Mouse (Mus musculus) intestine, embryonic 15.5 days (tissue): Measurements from ENCODE around the gene Rps8. TPM values are rescaled to one million over a fixed set of nuclear protein-coding genes. Genes with fewer than 3 reads are reported as not detected.

ENCODE experiments used
- ATAC-seq: fragments of 200-750 bp; cut with Nextera tagmentation; 2 replicates; pipeline ENCODE4 v1.8.0; 2017; ENCODE audit warnings: moderate TSS enrichment, moderate library complexity
- H3K27ac ChIP-seq: fragments of 300-500 bp; sonication (generic); 2 replicates; pipeline ENCODE4 v1.5.1; 2015; ENCODE audit warnings: mild to moderate bottlenecking, inconsistent platforms
- H3K27me3 ChIP-seq: fragments of 300-500 bp; sonication (generic); replicated peaks from 2 replicates; pipeline ENCODE4 v1.6.1; 2015; ENCODE audit warnings: inconsistent platforms
- H3K36me3 ChIP-seq: fragments of 300-500 bp; sonication (generic); 2 replicates; pipeline ENCODE4 v1.6.1; 2015; ENCODE audit warnings: inconsistent platforms
- H3K4me1 ChIP-seq: fragments of 300-500 bp; sonication (generic); replicated peaks from 2 replicates; pipeline ENCODE4 v1.6.1; 2015; ENCODE audit warnings: inconsistent platforms
- H3K4me2 ChIP-seq: fragments of 300-500 bp; sonication (generic); replicated peaks from 2 replicates; pipeline ENCODE4 v1.6.1; 2015; ENCODE audit warnings: mild to moderate bottlenecking, inconsistent platforms
- H3K4me3 ChIP-seq: fragments of 300-500 bp; sonication (generic); replicated peaks from 2 replicates; pipeline ENCODE4 v1.5.1; 2015; ENCODE audit warnings: inconsistent platforms
- H3K9ac ChIP-seq: fragments of 300-500 bp; sonication (generic); 2 replicates; pipeline ENCODE4 v1.6.1; 2015; ENCODE audit warnings: inconsistent platforms
- H3K9me3 ChIP-seq: fragments of 300-500 bp; sonication (generic); 2 replicates; pipeline ENCODE4 v1.6.1; 2016; ENCODE audit warnings: inconsistent platforms
- WGBS: fragments of 180-500 bp; shearing (Covaris S2); methylation state at CpG from one replicate; pipeline ENCODE4 v1.1.7; 2015; 5-methylcytosine and 5-hydroxymethylcytosine counted together
- polyA plus RNA-seq: library from polyadenylated mRNA; unstranded; fragments of >200 nt; fragmentation: Nextera tagmentation; extraction: Ambion mirVana; gene quantifications from 2 replicates; pipeline ENCODE4 v1.2.1, GENCODE M21; 2015

The Rps8 gene
- polyA plus RNA-seq, 1 experiment from 2014 or later: 1,027 TPM

DNA sequence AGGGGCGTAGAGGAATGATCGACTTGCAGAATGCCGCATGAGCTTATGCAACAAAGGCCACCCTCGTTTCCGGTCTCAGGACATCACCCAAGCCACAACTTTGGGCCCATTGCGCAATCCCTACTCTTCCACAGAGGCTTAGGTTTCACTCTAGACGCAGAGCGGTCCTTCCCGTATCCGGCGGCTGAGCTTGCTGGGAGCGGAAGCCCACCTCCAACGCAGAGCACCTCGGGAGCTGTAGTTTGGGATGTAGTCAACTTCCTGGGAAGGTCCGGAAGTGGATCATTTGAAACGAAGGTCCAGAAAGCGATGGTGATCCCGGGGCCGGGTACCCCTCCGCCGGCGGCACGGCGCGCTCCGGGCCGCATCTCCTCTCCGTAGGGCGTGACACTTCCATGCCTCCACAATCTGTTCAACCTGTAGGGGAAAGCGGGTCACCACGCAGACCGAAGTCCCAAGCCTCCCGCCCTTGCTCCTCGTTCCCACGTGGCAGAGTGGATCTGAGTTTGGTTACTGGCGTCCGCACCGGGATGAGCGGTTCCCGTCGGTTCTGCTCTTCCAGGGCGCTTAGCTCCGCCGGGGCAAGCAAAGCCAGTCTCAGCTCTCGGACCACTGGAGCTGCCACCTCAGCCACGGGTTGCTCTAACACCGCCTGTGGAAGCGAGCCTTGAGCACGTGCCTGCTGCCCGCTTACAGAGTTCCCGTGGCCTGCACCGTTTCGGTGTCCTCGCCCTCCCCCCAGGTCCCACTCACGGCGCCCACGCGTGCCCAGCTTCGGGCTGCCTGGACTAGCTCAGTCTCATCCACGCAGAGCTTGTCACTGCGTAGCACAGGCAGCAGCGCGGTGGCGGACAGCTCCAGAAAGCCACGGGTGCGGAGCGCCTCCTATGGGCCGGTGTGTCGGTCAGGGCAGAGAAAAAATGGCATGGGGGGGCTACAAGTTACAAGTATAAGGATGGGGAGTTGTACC is 35.3 kb downstream of the Rps8 start:
- peak; percentile 96 for ATAC-seq
- peak overlapping the region; percentile 69 for H3K4me3 ChIP-seq
- no peaks in the 10 kb centered on the region for H3K36me3 ChIP-seq
- peak overlapping the region; percentile 86 for H3K27ac ChIP-seq
- H3K9ac ChIP-seq: peak overlapping the region; percentile 75
- WGBS: under 1% methylated on average over 69 of the region's 69 CpGs
- H3K27me3 ChIP-seq: no peaks in the 10 kb centered on the region
- H3K9me3 ChIP-seq: no peaks in the 10 kb centered on the region
- H3K4me2 ChIP-seq: peak overlapping the region; percentile 100
- H3K4me1 ChIP-seq: peaks cover 23% of the 10 kb centered on the region

GRCm38 (mm10) chr4:117120052-117120444 is 36.0 kb downstream of the Rps8 start:
- no peaks in the 10 kb centered on the region for H3K9me3 ChIP-seq
- H3K36me3 ChIP-seq: no peaks in the 10 kb centered on the region
- peak overlapping the region; percentile 54 for H3K9ac ChIP-seq
- H3K27ac ChIP-seq: peak overlapping the region; percentile 86
- H3K27me3 ChIP-seq: no peaks in the 10 kb centered on the region
- peak; percentile 29; the same call in 1 of the 2 replicates for ATAC-seq
- peak overlapping the region; percentile 69 for H3K4me3 ChIP-seq
- peaks cover 16% of the 10 kb centered on the region for H3K4me1 ChIP-seq
- peak overlapping the region; percentile 100 for H3K4me2 ChIP-seq
- 4% methylated on average over 10 of the region's 10 CpGs for WGBS

DNA sequence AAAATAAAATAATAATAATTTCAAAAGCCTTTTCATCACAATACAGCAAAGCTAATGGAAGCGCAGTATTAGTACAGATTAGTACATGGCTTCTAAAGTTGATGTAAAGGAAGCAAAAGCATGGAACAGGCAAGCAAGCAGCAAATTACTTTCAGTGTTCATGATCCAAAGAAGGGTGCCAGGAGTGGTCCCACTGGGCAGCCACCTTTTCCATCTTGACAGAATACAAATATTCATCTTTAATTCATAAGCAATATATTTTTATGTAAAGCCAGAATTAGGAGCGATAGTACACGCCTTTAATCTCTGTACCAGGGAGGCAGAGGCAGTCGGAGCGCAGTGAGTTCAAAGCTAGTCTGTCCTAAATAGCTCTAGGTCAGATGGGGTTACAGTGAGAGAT is 36.4 kb downstream of the Rps8 start:
- H3K27ac ChIP-seq: peak overlapping the region; percentile 86
- H3K4me3 ChIP-seq: peak overlapping the region; percentile 69
- peaks cover 12% of the 10 kb centered on the region for H3K4me1 ChIP-seq
- peak overlapping the region; percentile 100 for H3K4me2 ChIP-seq
- WGBS: 78% methylated on average over 5 of the region's 5 CpGs
- no peaks in the 10 kb centered on the region for H3K27me3 ChIP-seq
- H3K9me3 ChIP-seq: no peaks in the 10 kb centered on the region
- no peak for ATAC-seq
- H3K36me3 ChIP-seq: no peaks in the 10 kb centered on the region
- H3K9ac ChIP-seq: peak overlapping the region; percentile 54

DNA sequence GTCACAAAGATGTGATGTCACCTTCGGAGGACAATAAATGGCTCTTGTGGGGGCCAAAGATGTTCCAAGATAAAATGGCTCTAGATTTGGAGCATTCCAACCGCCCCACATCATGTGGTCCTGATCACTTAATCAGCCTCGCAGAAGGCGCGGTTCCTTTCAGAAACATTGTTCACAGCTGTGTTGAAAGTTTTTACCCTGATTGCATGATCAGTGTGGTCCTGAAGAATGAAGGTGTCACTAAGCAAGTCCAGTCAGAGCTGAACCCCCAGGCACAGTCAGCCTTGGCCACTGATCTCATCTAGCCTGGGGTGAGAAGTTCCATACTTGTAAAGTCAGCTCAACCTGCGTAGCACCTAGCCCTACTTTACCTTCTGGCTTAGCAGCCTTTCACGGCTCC is 38.1 kb downstream of the Rps8 start:
- Histone ChIP-seq H3K4me2 (no peak overlapping the region), H3K4me1 (peaks cover 8% of the 10 kb centered on the region; the same call in 1 of the 2 replicates), H3K9ac (no peak overlapping the region), H3K27me3 (no peaks in the 10 kb centered on the region), H3K9me3 (no peaks in the 10 kb centered on the region), H3K36me3 (no peaks in the 10 kb centered on the region), H3K4me3 (no peak overlapping the region), H3K27ac (no peak overlapping the region)
- 92% methylated on average over 7 of the region's 7 CpGs for WGBS
- ATAC-seq: no peak

DNA sequence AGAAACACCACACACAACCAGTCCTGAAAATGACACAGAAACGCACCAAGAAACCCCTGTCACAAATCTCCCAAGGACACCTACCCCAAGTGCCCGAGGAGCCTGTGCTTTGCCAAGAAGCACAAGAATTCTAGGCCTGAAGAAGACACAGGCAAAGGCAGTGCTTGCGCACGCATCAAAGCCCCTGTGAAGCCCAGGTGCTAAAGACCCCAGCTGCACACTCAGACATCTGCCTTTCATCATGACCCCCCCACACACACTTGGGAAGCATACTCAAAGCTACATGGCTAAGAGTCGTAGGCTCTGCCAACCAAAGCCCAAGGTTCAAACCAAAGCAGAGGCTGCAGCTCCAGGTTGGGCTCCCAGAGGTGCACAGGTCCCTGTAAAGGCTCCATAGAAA is 40.5 kb downstream of the Rps8 start:
- 84% methylated on average over 5 of the region's 5 CpGs for WGBS

GRCm38 (mm10) chr4:117113237-117113636 is 42.8 kb downstream of the Rps8 start:
- Histone ChIP-seq H3K36me3 (no peaks in the 10 kb centered on the region), H3K27me3 (no peaks in the 10 kb centered on the region), H3K4me1 (no peaks in the 10 kb centered on the region), H3K4me3 (no peak overlapping the region), H3K9ac (no peak overlapping the region), H3K27ac (no peak overlapping the region), H3K4me2 (no peak overlapping the region), H3K9me3 (no peaks in the 10 kb centered on the region)
- 94% methylated on average over 1 of the region's 1 CpGs for WGBS
- no peak for ATAC-seq

More for the DNA sequence above, 40.5 kb downstream of the Rps8 start:
- no peak for ATAC-seq
- Histone ChIP-seq H3K4me2 (no peak overlapping the region), H3K4me3 (no peak overlapping the region), H3K27ac (no peak overlapping the region), H3K9ac (no peak overlapping the region), H3K36me3 (no peaks in the 10 kb centered on the region), H3K9me3 (no peaks in the 10 kb centered on the region), H3K27me3 (no peaks in the 10 kb centered on the region), H3K4me1 (no peaks in the 10 kb centered on the region)

DNA sequence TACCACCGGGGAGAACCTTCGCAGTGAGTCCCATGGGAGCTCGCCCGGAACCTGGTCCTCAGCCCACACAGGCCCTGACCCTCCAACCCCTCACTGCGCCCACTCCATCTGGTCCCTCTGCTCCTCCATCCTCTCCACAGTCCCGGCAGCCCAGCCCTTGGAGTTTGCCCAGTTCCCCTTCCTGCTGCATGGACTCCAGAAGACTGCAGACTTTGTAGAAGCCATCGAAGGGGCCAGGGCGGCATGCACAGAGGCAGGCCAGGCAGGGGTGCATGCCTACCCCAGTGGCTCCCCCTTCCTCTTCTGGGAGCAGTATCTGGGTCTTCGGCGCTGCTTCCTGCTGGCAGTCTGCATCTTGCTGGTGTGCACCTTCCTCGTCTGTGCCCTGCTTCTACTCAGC is 45.1 kb downstream of the Rps8 start:
- 92% methylated on average over 11 of the region's 11 CpGs for WGBS
- no peak overlapping the region for H3K4me3 ChIP-seq
- no peaks in the 10 kb centered on the region for H3K27me3 ChIP-seq
- H3K4me1 ChIP-seq: no peaks in the 10 kb centered on the region
- H3K4me2 ChIP-seq: no peak overlapping the region
- H3K9ac ChIP-seq: no peak overlapping the region
- no peaks in the 10 kb centered on the region for H3K36me3 ChIP-seq
- H3K9me3 ChIP-seq: no peaks in the 10 kb centered on the region
- ATAC-seq: no peak
- H3K27ac ChIP-seq: no peak overlapping the region

DNA sequence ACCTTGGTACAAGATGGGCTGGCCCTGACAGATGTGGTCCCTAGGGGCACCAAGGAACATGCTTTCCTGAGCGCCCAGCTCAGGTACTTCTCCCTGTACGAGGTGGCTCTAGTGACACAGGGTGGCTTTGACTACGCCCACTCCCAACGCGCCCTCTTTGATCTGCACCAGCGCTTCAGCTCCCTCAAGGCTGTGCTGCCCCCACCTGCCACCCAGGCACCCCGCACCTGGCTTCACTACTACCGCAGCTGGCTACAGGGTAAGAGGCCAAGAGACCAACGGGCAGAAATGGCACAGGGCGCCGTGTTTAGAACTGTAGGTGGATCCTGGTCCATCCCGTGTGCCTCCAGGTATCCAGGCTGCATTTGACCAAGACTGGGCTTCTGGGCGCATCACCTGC is 45.8 kb downstream of the Rps8 start:
- Histone ChIP-seq H3K36me3 (no peaks in the 10 kb centered on the region), H3K4me2 (no peak overlapping the region)
- 93% methylated on average over 13 of the region's 13 CpGs for WGBS

DNA sequence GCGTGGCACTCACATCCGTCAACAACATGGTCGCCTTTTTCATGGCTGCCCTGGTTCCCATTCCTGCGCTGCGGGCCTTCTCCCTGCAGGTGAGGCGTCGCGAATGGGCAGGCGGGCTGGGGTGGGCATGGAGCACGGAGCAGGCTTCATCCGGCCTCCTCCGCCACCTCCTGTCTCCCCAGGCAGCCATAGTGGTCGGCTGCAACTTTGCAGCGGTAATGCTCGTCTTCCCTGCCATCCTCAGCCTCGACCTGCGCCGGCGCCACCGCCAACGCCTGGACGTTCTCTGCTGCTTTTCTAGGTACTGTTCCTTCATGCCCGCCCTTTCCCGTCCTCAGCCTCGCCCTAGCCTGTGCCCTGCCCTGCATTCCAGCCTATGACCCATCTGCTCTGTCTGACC is 46.7 kb downstream of the Rps8 start:
- Histone ChIP-seq H3K36me3 (no peaks in the 10 kb centered on the region), H3K27me3 (no peaks in the 10 kb centered on the region), H3K9ac (no peak overlapping the region), H3K4me3 (no peak overlapping the region), H3K9me3 (no peaks in the 10 kb centered on the region), H3K27ac (no peak overlapping the region), H3K4me2 (no peak overlapping the region), H3K4me1 (no peaks in the 10 kb centered on the region)
- no peak for ATAC-seq
- WGBS: 91% methylated on average over 25 of the region's 25 CpGs

More for the DNA sequence above, 45.8 kb downstream of the Rps8 start:
- H3K9me3 ChIP-seq: no peaks in the 10 kb centered on the region
- no peak overlapping the region for H3K9ac ChIP-seq
- H3K4me1 ChIP-seq: no peaks in the 10 kb centered on the region
- H3K27ac ChIP-seq: no peak overlapping the region
- no peak for ATAC-seq
- no peak overlapping the region for H3K4me3 ChIP-seq
- H3K27me3 ChIP-seq: no peaks in the 10 kb centered on the region

DNA sequence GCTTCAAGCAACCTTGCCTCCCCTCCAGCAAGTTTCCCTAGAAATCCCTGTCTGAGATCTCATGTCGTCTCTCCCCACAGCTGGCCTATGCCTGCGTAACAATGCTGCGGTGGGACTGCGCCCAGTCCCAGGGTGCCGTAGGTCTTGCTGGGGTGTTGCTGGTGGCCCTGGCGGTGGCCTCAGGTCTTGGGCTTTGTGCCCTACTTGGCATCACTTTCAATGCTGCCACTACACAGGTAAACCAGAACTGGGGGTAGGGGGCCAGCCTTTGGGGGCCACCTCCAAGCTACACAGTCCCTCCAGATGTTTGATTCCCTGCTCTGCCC is 47.6 kb downstream of the Rps8 start:
- no peaks in the 10 kb centered on the region for H3K27me3 ChIP-seq
- no peak overlapping the region for H3K4me3 ChIP-seq
- no peak overlapping the region for H3K9ac ChIP-seq
- ATAC-seq: no peak
- no peaks in the 10 kb centered on the region for H3K9me3 ChIP-seq
- H3K4me1 ChIP-seq: no peaks in the 10 kb centered on the region
- no peak overlapping the region for H3K4me2 ChIP-seq
- H3K27ac ChIP-seq: no peak overlapping the region
- no peaks in the 10 kb centered on the region for H3K36me3 ChIP-seq
- 90% methylated on average over 6 of the region's 6 CpGs for WGBS

GRCm38 (mm10) chr4:117107813-117108523 is 48.1 kb downstream of the Rps8 start:
- no peaks in the 10 kb centered on the region for H3K36me3 ChIP-seq
- no peak overlapping the region for H3K4me3 ChIP-seq
- no peak for ATAC-seq
- H3K27me3 ChIP-seq: no peaks in the 10 kb centered on the region
- H3K27ac ChIP-seq: no peak overlapping the region
- no peak overlapping the region for H3K9ac ChIP-seq
- no peak overlapping the region for H3K4me2 ChIP-seq
- 89% methylated on average over 18 of the region's 18 CpGs for WGBS
- no peaks in the 10 kb centered on the region for H3K9me3 ChIP-seq
- H3K4me1 ChIP-seq: no peaks in the 10 kb centered on the region

DNA sequence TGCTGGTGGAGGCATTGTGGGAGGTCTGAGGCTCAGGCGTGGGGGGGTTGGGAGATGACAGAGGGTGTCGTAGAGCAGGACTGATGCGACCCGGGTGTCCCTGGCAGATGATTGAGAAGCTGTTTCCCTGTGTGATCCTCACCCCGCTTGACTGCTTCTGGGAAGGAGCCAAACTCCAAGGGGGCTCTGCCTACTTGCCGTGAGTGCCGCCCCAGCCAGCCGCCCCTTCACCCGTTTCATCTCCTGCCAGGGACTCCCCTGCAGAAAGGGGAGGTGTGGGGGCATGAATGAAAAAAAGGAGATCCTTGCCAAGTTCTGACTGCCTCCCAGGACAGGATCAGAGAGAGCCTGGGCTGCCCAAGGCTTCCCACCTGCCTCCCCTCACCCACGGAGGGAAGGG is 50.9 kb downstream of the Rps8 start:
- Histone ChIP-seq H3K4me3 (no peak overlapping the region), H3K4me2 (no peak overlapping the region), H3K27ac (no peak overlapping the region), H3K4me1 (no peaks in the 10 kb centered on the region), H3K9me3 (no peaks in the 10 kb centered on the region), H3K9ac (no peak overlapping the region), H3K36me3 (no peaks in the 10 kb centered on the region), H3K27me3 (no peaks in the 10 kb centered on the region)
- ATAC-seq: no peak
- 74% methylated on average over 10 of the region's 10 CpGs for WGBS
